Mouse (Mus musculus) heart, adult 8-10 months (tissue): ENCODE measurements around the gene Abi1. TPM values are rescaled to one million over a fixed set of nuclear protein-coding genes. Genes with fewer than 3 reads are reported as not detected.
"Not testable (repeated sequence)": the region's sequence is repeated elsewhere in the genome, so short reads cannot be mapped to it uniquely, and the experiment has no call there.

ENCODE experiments used
- DNase-seq: peaks from one replicate; pipeline ENCODE4 v3.0.0; 2022; ENCODE audit warnings: low spot score
- total RNA-seq, 4 experiments: library from RNA; stranded (reverse); gene quantifications; 2 replicates each; pipeline ENCODE4 v1.2.4; 2022

The Abi1 gene
- total RNA-seq, 4 experiments from 2014 or later = 21.1 to 21.9 (median 21.5) TPM

- peak; percentile 58 for DNase-seq
These were observed 5.2 kb downstream of the Abi1 start for GRCm38 (mm10) chr2:23034692-23035435.

DNA sequence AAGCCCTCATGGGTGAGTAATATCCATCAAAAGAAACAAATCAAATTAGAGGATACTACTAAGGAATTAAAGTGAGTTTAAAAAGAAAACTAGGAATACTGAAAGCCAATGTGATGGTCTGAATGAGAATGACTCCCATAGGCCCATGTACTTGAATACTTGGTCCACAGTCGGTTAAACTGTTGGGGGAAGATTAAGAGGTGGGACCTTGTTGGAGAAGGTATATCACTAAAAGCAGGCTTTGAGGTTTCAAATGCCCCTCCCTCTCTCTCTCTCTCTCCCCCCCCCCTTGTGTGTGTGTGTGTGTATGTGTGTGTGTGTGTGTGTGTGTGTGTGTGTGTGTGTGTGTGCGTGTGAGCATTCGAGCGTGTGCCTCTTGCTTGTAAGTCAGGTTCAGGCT, 9.4 kb downstream of the Abi1 start:
- no peak for DNase-seq

- no peak for DNase-seq
These were observed 11.2 kb downstream of the Abi1 start for GRCm38 (mm10) chr2:23028826-23029225.

DNA sequence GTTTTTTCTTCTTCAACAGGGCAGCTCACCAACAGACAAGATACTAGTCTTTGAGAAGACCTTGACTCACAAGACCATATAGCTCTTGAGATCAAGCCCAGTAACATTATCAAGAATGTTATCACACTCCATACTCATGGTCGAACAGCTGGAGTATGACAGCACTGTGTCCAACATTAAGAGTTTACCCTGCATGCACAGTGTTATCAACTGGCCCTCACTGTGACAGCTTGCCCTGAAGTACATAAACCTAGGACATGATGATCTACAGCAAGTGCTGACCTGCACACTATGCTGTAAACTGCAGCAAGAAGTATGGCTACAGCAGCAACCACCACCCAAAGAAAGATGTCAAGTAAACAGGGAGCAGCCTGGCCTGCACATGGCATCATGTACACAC, 13.7 kb downstream of the Abi1 start:
- DNase-seq = no peak

DNA sequence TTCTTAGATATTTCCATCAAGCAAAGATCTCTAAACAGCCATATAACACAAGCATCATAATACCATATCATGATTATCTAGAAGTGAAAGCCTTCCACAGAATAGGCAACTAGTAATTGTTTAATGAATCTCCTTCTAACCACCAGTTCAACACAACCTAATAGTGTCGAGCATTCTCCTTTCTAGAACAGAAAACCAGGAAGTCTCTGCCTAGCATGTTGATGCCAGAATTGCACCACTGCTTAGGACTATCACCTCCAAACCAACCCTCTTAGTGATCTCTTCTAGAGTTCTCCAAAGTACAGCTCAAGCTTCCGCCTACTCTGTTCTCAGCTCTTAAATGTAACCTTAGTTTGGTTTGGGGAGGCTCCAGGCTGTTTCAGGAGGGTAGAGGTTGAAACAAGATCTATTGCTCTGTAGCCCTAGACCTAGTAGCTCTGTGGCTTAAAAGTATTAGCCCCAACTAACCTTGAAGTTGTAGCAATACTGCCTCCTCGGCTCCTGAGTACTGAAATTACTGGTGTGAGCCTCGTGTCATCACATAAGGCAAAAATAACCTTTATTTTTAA, 16.2 kb downstream of the Abi1 start:
- DNase-seq = no peak

DNA sequence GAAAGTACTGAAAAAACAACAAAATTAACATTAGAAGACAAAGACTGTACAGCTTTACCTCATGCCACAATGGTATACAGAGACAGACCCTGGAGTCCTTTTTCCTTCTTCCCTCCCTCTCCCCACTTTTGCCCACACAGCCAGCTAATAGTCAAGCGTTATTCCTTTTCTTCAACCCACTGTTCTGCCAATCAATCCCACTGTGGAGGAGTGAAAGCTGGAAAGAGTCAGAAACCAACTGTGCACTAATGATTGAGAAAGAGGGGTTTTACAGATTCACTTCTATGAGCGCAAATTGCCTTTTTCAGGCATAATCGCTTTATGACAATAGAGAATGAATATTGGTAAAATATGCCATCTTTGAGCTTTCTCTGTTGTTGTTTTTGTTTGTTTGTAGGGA, 17.0 kb downstream of the Abi1 start:
- no peak for DNase-seq

GRCm38 (mm10) chr2:23021721-23022120, 18.3 kb downstream of the Abi1 start:
- DNase-seq = peak; percentile 67

DNA sequence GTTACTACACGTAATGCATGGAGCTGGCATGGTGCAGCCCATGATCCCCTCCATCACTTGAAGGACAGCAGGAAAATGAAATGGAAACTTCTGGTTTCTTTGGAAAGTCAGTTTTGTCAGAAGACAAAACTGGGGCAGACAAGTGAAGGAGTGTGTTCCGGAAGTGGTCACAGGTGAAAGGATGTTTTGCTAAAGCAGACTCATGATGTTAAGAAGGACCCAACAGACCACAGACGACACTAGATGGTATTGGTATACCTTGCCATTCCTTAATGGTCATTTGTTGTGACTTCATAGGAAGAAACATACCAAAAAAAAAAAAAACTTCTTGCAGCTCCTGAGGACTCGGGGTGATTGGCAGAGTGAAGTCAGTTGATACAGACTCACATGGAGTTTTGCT, 18.7 kb downstream of the Abi1 start:
- no peak for DNase-seq

- DNase-seq = no peak
These were observed 20.9 kb downstream of the Abi1 start for GRCm38 (mm10) chr2:23019170-23019569.

DNA sequence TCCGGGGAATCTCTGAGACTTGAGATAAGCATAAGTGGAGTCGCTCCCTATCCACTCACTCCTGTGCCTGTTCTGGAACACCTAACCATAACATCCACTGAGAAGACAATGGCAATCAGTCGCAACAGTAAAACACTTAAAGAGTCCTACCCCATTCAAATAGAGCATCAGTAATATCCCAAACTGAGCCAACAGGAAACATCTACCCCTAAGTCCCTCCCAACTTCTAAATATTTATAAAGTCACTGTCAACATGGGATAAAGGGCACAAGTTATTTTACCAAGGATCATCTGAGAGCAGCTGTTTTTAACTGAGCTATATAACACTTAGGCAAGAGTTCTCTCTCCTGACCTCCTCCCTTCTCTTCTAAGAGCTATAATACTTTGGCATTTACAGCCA, 23.9 kb downstream of the Abi1 start:
- no peak for DNase-seq

DNA sequence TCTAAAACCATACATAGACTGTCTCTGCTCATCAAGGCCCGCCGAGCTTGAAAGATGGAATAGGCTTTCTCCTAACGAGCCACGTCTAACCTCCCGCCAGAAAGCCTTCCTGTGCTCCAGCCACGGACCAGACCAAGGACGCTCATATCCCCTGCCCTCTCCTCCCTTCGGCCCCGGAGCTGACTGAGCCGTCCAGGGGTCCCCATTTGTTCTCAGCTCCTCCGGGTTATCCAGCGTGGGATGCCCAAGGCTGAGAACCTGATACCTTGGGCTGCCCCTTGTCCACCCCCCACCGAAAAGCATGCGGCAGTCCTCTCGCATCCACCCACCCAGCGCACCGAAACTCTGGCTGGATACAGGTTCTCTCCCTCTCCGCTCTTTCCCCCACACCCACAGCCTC, 24.7 kb downstream of the Abi1 start:
- DNase-seq = no peak

DNA sequence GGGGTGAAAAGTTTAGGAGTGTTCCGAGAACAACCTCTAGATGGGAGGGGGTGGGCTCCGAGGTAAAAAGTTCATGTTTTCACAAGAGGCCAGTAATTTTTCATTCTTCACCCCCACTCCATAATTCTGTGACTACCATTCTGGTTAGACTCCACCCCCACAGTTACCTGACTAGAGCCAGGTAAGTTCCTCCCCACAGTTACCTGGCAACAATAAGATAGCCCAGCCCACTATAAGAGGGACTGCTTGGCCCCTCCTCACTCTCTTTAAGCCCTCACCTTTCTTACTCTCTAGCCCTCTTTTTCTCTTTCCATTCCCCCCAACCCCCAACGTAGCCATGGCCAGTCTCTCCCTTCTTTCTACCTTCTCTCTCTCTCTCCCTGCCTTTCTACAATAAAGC, 25.1 kb downstream of the Abi1 start:
- DNase-seq = not testable (repeated sequence)

- DNase-seq = no peak
These were observed 31.8 kb downstream of the Abi1 start for GRCm38 (mm10) chr2:23008256-23008655.

- DNase-seq = no peak
These were observed 32.5 kb downstream of the Abi1 start for GRCm38 (mm10) chr2:23007577-23007976.

- DNase-seq = no peak
These were observed 32.9 kb downstream of the Abi1 start for GRCm38 (mm10) chr2:23007149-23007548.

DNA sequence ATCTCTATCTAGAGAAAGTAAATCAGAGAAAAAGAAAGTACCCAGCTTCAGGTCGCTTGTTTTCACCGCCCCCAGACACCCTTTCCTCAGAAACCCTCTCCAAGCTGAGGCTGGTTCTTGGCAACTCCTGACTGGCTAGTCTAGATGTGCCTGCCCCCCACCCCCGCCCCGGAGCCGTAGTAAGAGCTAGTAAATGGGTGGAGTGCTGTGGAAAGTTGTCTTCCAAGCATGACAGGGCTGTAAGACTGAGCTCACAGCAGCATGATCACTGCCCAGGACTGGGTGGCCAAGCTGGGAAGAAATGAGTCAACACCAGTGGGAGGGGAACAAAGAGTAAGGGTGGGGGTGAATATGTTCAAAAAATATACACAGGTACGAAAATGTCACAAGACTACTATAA, 33.8 kb downstream of the Abi1 start:
- peak; percentile 38 for DNase-seq

- DNase-seq = no peak
These were observed 37.4 kb downstream of the Abi1 start for GRCm38 (mm10) chr2:23002637-23003036.

DNA sequence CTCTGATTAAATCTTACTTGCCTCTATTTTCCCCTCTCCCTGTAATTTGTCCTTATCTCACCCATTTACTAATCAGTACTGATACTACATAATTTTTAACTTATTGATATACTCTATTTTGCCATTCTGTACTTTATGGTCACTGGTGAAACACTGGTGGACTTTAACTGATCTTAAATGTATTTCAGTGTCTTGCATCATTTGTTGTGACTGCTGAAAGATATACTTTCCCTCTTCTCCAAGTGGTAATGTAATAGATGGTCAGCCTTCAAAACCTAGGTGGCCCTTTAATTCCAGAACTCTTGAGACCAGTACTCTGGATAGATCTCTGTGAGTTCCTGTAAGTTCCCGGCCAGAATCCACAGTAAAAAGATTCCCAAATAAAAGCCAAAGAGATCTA, 40.4 kb downstream of the Abi1 start:
- DNase-seq = no peak

DNA sequence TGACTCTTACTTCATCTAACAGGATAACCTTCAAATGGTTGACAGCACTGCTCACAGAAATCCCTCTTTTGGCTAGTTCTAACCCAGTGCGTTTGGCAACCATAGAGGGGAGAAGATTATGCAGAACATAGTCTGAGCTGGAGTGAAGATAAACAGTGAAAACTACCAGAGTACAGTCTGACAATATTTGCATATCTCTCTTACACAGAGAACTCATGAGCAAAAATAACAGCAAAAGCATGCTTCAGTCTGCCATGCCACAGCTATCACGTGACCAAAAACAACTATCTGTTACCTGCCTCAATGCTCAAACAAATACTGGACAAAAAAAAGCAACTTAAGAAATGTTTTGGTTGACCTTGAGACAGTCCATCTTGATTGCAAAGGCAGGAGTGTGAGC, 41.2 kb downstream of the Abi1 start:
- DNase-seq = no peak

DNA sequence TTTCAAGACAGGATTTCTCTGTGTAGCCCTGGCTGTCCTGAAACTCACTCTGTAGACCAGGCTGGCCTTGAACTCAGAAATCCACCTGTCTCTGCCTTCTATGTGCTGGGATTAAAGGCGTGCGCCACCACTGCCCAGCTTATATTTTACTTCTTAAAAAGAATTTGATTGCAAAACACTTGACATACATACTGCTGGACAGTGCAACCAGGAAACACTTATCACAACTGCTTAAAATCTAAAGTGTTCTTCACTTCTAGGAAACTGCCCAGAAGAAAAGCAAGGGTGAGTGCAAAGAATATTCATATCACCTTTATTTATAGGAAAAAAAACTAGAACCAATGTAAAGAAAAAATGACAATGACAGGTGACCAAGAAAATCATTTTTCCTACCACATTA, 42.0 kb downstream of the Abi1 start:
- no peak for DNase-seq

DNA sequence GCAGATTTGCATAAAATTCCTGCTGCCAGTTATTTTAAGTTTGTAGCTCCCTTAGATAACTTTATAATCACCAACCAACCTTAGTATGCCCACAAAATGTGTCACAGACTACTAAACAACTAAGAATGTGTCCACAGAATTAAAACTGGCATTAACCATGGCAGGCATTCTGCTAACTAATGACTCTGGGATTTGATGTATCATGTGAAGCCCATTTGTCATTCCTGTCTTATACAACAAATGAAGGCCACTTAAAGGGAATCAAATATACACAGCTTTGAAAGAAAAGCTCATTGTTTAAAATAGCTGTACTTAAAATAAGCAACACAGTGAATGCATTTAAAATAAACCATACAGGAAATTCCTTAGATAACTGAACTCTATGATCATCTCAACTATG, 44.0 kb downstream of the Abi1 start:
- no peak for DNase-seq

- DNase-seq = no peak
These were observed 53.9 kb downstream of the Abi1 start for GRCm38 (mm10) chr2:22985973-22986657.

- DNase-seq = no peak
These were observed 62.6 kb downstream of the Abi1 start for GRCm38 (mm10) chr2:22977387-22977973.
